Mouse (Mus musculus): ENCODE measurements around the gene Lrmp.

DNA sequence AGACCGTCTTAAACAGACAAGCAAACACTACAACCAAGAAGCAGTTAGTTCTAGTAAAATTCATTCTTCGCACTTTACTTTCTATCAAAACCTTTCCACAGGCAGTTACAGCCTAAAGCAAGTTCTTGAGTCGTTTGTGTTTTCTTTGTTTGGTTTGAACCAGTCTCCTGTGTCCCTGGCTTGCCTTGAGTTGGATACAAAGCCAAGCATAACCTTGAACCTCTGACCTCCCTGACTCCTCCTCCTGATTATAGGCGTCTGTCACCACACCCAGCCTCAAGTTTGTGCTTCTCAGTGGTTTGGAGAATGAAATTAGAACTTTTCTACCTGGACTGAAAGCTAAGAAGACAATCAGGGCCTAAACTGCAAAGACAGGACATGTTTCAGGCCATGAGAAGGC lies 21.0 kb upstream of the Lrmp start:
- TF ChIP-seq CTCF (IDR thresholded peaks at IDR 0.05; ENCODE audit: insufficient read depth, low read length) (no peak), POLR2A (IDR thresholded peaks at IDR 0.05; ENCODE audit: borderline replicate concordance, extremely low read depth, low read depth, low read length) (no peak)

All from lung, adult 2 months (tissue).